Mouse (Mus musculus) spleen, adult 2 months (tissue): ENCODE measurements around the gene Pex3. TPM values are rescaled to one million over a fixed set of nuclear protein-coding genes. Genes with fewer than 3 reads are reported as not detected.

ENCODE experiments used
- DNase-seq, 2 experiments: peaks; one replicate each; pipeline versions ENCODE4 v3.0.0 to v3.0.0-alpha.2; 2012 to 2021; ENCODE audit warnings: low spot score in 2 of 2, low read depth in 1 of 2
- H3K27ac ChIP-seq: fragments of 200-500 bp; 2 replicates; pipeline ENCODE4 v1.5.1; 2012; ENCODE audit warnings: low read length, inconsistent platforms; ENCODE audit not compliant: insufficient read depth
- H3K27me3 ChIP-seq: fragments of 200-500 bp; 2 replicates; pipeline ENCODE4 v1.6.1; 2012; ENCODE audit warnings: mild to moderate bottlenecking, moderate library complexity, low read length, inconsistent platforms; ENCODE audit not compliant: control insufficient read depth, insufficient read depth
- H3K36me3 ChIP-seq: fragments of 200-500 bp; 2 replicates; pipeline ENCODE4 v1.6.1; 2012; ENCODE audit warnings: mild to moderate bottlenecking, low read length, inconsistent platforms; ENCODE audit not compliant: control insufficient read depth, insufficient read depth
- H3K4me1 ChIP-seq: fragments of 200-500 bp; 2 replicates; pipeline ENCODE4 v1.6.1; 2011; ENCODE audit warnings: inconsistent platforms; ENCODE audit not compliant: control insufficient read depth, insufficient read depth, insufficient read length
- H3K4me3 ChIP-seq: fragments of 200-500 bp; 2 replicates; pipeline ENCODE4 v1.5.1; 2011; ENCODE audit warnings: mild to moderate bottlenecking, inconsistent platforms; ENCODE audit not compliant: insufficient read depth, insufficient read length; ENCODE audit errors: extremely low read depth
- CTCF ChIP-seq: fragments of 200-500 bp; IDR thresholded peaks from 2 replicates; pipeline ENCODE4 v1.5.1; 2011; ENCODE audit warnings: mild to moderate bottlenecking, inconsistent platforms; ENCODE audit not compliant: insufficient read depth, insufficient read length, insufficient replicate concordance; ENCODE audit errors: extremely low read depth
- POLR2A ChIP-seq: fragments of 200-500 bp; IDR thresholded peaks from 2 replicates; pipeline ENCODE4 v1.6.1; 2011; ENCODE audit warnings: low read depth, low read length, inconsistent platforms
- WGBS: fragments of 180-500 bp; shearing (Covaris S2); methylation state at CpG from one replicate; pipeline ENCODE4 v1.1.7; 2018; 5-methylcytosine and 5-hydroxymethylcytosine counted together
- polyA plus RNA-seq: library from polyadenylated mRNA; depleted of rRNA; stranded (reverse); fragments of >200 nt; gene quantifications from 2 replicates; pipeline ENCODE4 v1.2.3, GENCODE M21; 2012

The Pex3 gene
- polyA plus RNA-seq, 1 experiment, result 3.0 TPM

- no peak for TF ChIP-seq POLR2A
- no peak for TF ChIP-seq CTCF
- H3K27me3 ChIP-seq, result no peaks in the 10 kb centered on the region
- 95% methylated on average over 7 of the region's 7 CpGs for WGBS
- H3K27ac ChIP-seq, result no peak overlapping the region
- no peaks in the 10 kb centered on the region for H3K36me3 ChIP-seq
- DNase-seq, result no peak
- no peak overlapping the region for H3K4me3 ChIP-seq
- no peaks in the 10 kb centered on the region for H3K4me1 ChIP-seq
Measured at GRCm38 (mm10) chr10:13577123-13577522, 24.2 kb upstream of the Pex3 start.

- Histone ChIP-seq H3K27me3 (no peaks in the 10 kb centered on the region), H3K4me3 (no peak overlapping the region), H3K36me3 (no peaks in the 10 kb centered on the region), H3K4me1 (no peaks in the 10 kb centered on the region), H3K27ac (no peak overlapping the region)
- no peak for TF ChIP-seq CTCF
- TF ChIP-seq POLR2A, result no peak
- no peak for DNase-seq
- WGBS, result 72% methylated on average over 6 of the region's 6 CpGs
Measured at GRCm38 (mm10) chr10:13572410-13572809, 19.5 kb upstream of the Pex3 start.

GRCm38 (mm10) chr10:13572003-13572402, 19.1 kb upstream of the Pex3 start:
- Histone ChIP-seq H3K36me3 (no peaks in the 10 kb centered on the region), H3K4me1 (no peaks in the 10 kb centered on the region), H3K4me3 (no peak overlapping the region), H3K27ac (no peak overlapping the region), H3K27me3 (no peaks in the 10 kb centered on the region)
- WGBS, result 76% methylated on average over 10 of the region's 10 CpGs
- no peak for DNase-seq
- TF ChIP-seq CTCF (no peak), POLR2A (no peak)

- no peak overlapping the region for H3K27ac ChIP-seq
- DNase-seq, result no peak
- no peak for TF ChIP-seq POLR2A
- no peak for TF ChIP-seq CTCF
- no peaks in the 10 kb centered on the region for H3K4me1 ChIP-seq
- H3K36me3 ChIP-seq, result no peaks in the 10 kb centered on the region
- H3K4me3 ChIP-seq, result no peak overlapping the region
- no peaks in the 10 kb centered on the region for H3K27me3 ChIP-seq
- WGBS, result 83% methylated on average over 9 of the region's 9 CpGs
Measured at GRCm38 (mm10) chr10:13570697-13571538, 18.0 kb upstream of the Pex3 start.

- Histone ChIP-seq H3K36me3 (no peaks in the 10 kb centered on the region), H3K27ac (no peak overlapping the region), H3K27me3 (no peaks in the 10 kb centered on the region), H3K4me1 (no peaks in the 10 kb centered on the region), H3K4me3 (no peak overlapping the region)
- no peak for TF ChIP-seq POLR2A
- no peak for TF ChIP-seq CTCF
- 75% methylated on average over 7 of the region's 7 CpGs for WGBS
- DNase-seq, result no peak
Measured at GRCm38 (mm10) chr10:13569818-13570217, 16.9 kb upstream of the Pex3 start.

GRCm38 (mm10) chr10:13566393-13566792, 13.5 kb upstream of the Pex3 start:
- Histone ChIP-seq H3K36me3 (peaks cover 7% of the 10 kb centered on the region), H3K27me3 (no peaks in the 10 kb centered on the region), H3K27ac (no peak overlapping the region), H3K4me1 (no peaks in the 10 kb centered on the region), H3K4me3 (no peak overlapping the region)
- TF ChIP-seq CTCF (no peak), POLR2A (no peak)
- WGBS, result 90% methylated on average over 13 of the region's 13 CpGs
- no peak for DNase-seq

GRCm38 (mm10) chr10:13565080-13565448, 12.1 kb upstream of the Pex3 start:
- H3K27me3 ChIP-seq, result no peaks in the 10 kb centered on the region
- H3K36me3 ChIP-seq, result peaks cover 14% of the 10 kb centered on the region
- no peaks in the 10 kb centered on the region for H3K4me1 ChIP-seq
- H3K4me3 ChIP-seq, result no peak overlapping the region
- TF ChIP-seq POLR2A, result no peak
- no peak for TF ChIP-seq CTCF
- WGBS, result 38% methylated on average over 8 of the region's 8 CpGs
- no peak for DNase-seq
- no peak overlapping the region for H3K27ac ChIP-seq
